Mouse (Mus musculus): Measurements from ENCODE around the gene Gm11060. TPM values are rescaled to one million over a fixed set of nuclear protein-coding genes. Genes with fewer than 3 reads are reported as not detected.
A peak's percentile ranks its signal among the peaks of the same experiment; 100 is the strongest.

Gene Gm11060
- polyA plus RNA-seq, 1 experiment from 2014 or later: not detected

- peaks cover 80% of the 10 kb centered on the region for H3K27me3 ChIP-seq (ENCODE audit: control insufficient read depth, insufficient read depth, low read depth, low read length)
- H3K4me3 ChIP-seq (ENCODE audit: low read depth, low read length): no peak overlapping the region
- no peak overlapping the region for H3K27ac ChIP-seq (ENCODE audit: low read length)
- H3K9me3 ChIP-seq (replicated peaks; ENCODE audit: control insufficient read depth, low read length, poor library complexity, severe bottlenecking): no peaks in the 10 kb centered on the region; the same call in 1 of the 2 replicates
- peaks cover 2% of the 10 kb centered on the region; the same call in 1 of the 2 replicates for H3K4me1 ChIP-seq (ENCODE audit: control insufficient read depth, insufficient read depth, low read length)
- no peak overlapping the region for H3K9ac ChIP-seq (ENCODE audit: low read depth, low read length)
- ATAC-seq: no peak
- H3K36me3 ChIP-seq (ENCODE audit: control insufficient read depth, insufficient read depth, low read length): no peaks in the 10 kb centered on the region
- under 1% methylated on average over 9 of the region's 9 CpGs for WGBS
- H3K4me2 ChIP-seq (ENCODE audit: low read length): no peak overlapping the region
Observed at GRCm38 (mm10) chr2:105123881-105124280, 32.1 kb downstream of the Gm11060 start.

- peaks cover 2% of the 10 kb centered on the region; the same call in 1 of the 2 replicates for H3K4me1 ChIP-seq (ENCODE audit: control insufficient read depth, insufficient read depth, low read length)
- ATAC-seq: no peak
- no peak overlapping the region for H3K4me3 ChIP-seq (ENCODE audit: low read depth, low read length)
- no peak overlapping the region for H3K4me2 ChIP-seq (ENCODE audit: low read length)
- no peak overlapping the region for H3K9ac ChIP-seq (ENCODE audit: low read depth, low read length)
- no peak overlapping the region for H3K27ac ChIP-seq (ENCODE audit: low read length)
- H3K9me3 ChIP-seq (replicated peaks; ENCODE audit: control insufficient read depth, low read length, poor library complexity, severe bottlenecking): no peaks in the 10 kb centered on the region; the same call in 1 of the 2 replicates
- 0% methylated on average over 7 of the region's 7 CpGs for WGBS
- H3K27me3 ChIP-seq (ENCODE audit: control insufficient read depth, insufficient read depth, low read depth, low read length): peaks cover 80% of the 10 kb centered on the region
- H3K36me3 ChIP-seq (ENCODE audit: control insufficient read depth, insufficient read depth, low read length): no peaks in the 10 kb centered on the region
Observed at GRCm38 (mm10) chr2:105124391-105124790, 32.6 kb downstream of the Gm11060 start.

GRCm38 (mm10) chr2:105125205-105125604 lies 33.4 kb downstream of the Gm11060 start:
- Histone ChIP-seq H3K27me3 (ENCODE audit: control insufficient read depth, insufficient read depth, low read depth, low read length) (peaks cover 81% of the 10 kb centered on the region), H3K9ac (ENCODE audit: low read depth, low read length) (no peak overlapping the region), H3K36me3 (ENCODE audit: control insufficient read depth, insufficient read depth, low read length) (no peaks in the 10 kb centered on the region), H3K27ac (ENCODE audit: low read length) (no peak overlapping the region), H3K4me1 (ENCODE audit: control insufficient read depth, insufficient read depth, low read length) (peaks cover 2% of the 10 kb centered on the region; the same call in 1 of the 2 replicates), H3K4me2 (ENCODE audit: low read length) (no peak overlapping the region), H3K9me3 (replicated peaks; ENCODE audit: control insufficient read depth, low read length, poor library complexity, severe bottlenecking) (no peaks in the 10 kb centered on the region; the same call in 1 of the 2 replicates), H3K4me3 (ENCODE audit: low read depth, low read length) (no peak overlapping the region)
- WGBS: under 1% methylated on average over 8 of the region's 8 CpGs
- ATAC-seq: no peak

GRCm38 (mm10) chr2:105125641-105126040 lies 33.8 kb downstream of the Gm11060 start:
- Histone ChIP-seq H3K9me3 (replicated peaks; ENCODE audit: control insufficient read depth, low read length, poor library complexity, severe bottlenecking) (no peaks in the 10 kb centered on the region; the same call in 1 of the 2 replicates), H3K36me3 (ENCODE audit: control insufficient read depth, insufficient read depth, low read length) (no peaks in the 10 kb centered on the region), H3K9ac (ENCODE audit: low read depth, low read length) (no peak overlapping the region), H3K4me3 (ENCODE audit: low read depth, low read length) (no peak overlapping the region), H3K4me2 (ENCODE audit: low read length) (no peak overlapping the region), H3K27me3 (ENCODE audit: control insufficient read depth, insufficient read depth, low read depth, low read length) (peaks cover 81% of the 10 kb centered on the region), H3K27ac (ENCODE audit: low read length) (no peak overlapping the region), H3K4me1 (ENCODE audit: control insufficient read depth, insufficient read depth, low read length) (peaks cover 4% of the 10 kb centered on the region; the same call in 1 of the 2 replicates)
- ATAC-seq: no peak
- 2% methylated on average over 15 of the region's 15 CpGs for WGBS

- Histone ChIP-seq H3K9ac (ENCODE audit: low read depth, low read length) (no peak within 1 kb of the TSS), H3K4me2 (ENCODE audit: low read length) (peak within 1 kb of the TSS; percentile 21; the same call in 1 of the 2 replicates), H3K4me1 (ENCODE audit: control insufficient read depth, insufficient read depth, low read length) (peaks cover 4% of the 10 kb centered on the region; the same call in 1 of the 2 replicates), H3K4me3 (ENCODE audit: low read depth, low read length) (peak within 1 kb of the TSS; percentile 10; the same call in 1 of the 2 replicates), H3K27me3 (ENCODE audit: control insufficient read depth, insufficient read depth, low read depth, low read length) (peaks cover 78% of the 10 kb centered on the region), H3K27ac (ENCODE audit: low read length) (no peak within 1 kb of the TSS), H3K9me3 (replicated peaks; ENCODE audit: control insufficient read depth, low read length, poor library complexity, severe bottlenecking) (no peaks in the 10 kb centered on the region; the same call in 1 of the 2 replicates), H3K36me3 (ENCODE audit: control insufficient read depth, insufficient read depth, low read length) (no peaks in the 10 kb centered on the region)
- under 1% methylated on average over 20 of the region's 25 CpGs for WGBS
- ATAC-seq: peak; percentile 34; the same call in 1 of the 2 replicates
Observed at GRCm38 (mm10) chr2:105126279-105126678, 34.5 kb downstream of the Gm11060 start, which contains the start of gene Wt1. TSS of gene Wt1 (plus strand) at chr2:105126529.

GRCm38 (mm10) chr2:105126691-105127530 lies 35.1 kb downstream of the Gm11060 start:
- Histone ChIP-seq H3K4me3 (ENCODE audit: low read depth, low read length) (peak overlapping the region; percentile 10; the same call in 1 of the 2 replicates), H3K4me1 (ENCODE audit: control insufficient read depth, insufficient read depth, low read length) (peaks cover 4% of the 10 kb centered on the region; the same call in 1 of the 2 replicates), H3K27me3 (ENCODE audit: control insufficient read depth, insufficient read depth, low read depth, low read length) (peaks cover 78% of the 10 kb centered on the region), H3K4me2 (ENCODE audit: low read length) (peak overlapping the region; percentile 21; the same call in 1 of the 2 replicates), H3K36me3 (ENCODE audit: control insufficient read depth, insufficient read depth, low read length) (no peaks in the 10 kb centered on the region), H3K9me3 (replicated peaks; ENCODE audit: control insufficient read depth, low read length, poor library complexity, severe bottlenecking) (no peaks in the 10 kb centered on the region; the same call in 1 of the 2 replicates), H3K9ac (ENCODE audit: low read depth, low read length) (no peak overlapping the region), H3K27ac (ENCODE audit: low read length) (no peak overlapping the region)
- WGBS: under 1% methylated on average over 75 of the region's 92 CpGs
- ATAC-seq: peak; percentile 40; the same call in 1 of the 2 replicates

GRCm38 (mm10) chr2:105127531-105128480 lies 36.0 kb downstream of the Gm11060 start:
- Histone ChIP-seq H3K4me3 (ENCODE audit: low read depth, low read length) (no peak overlapping the region), H3K4me2 (ENCODE audit: low read length) (no peak overlapping the region), H3K27ac (ENCODE audit: low read length) (no peak overlapping the region), H3K9me3 (replicated peaks; ENCODE audit: control insufficient read depth, low read length, poor library complexity, severe bottlenecking) (no peaks in the 10 kb centered on the region; the same call in 1 of the 2 replicates), H3K9ac (ENCODE audit: low read depth, low read length) (no peak overlapping the region), H3K4me1 (ENCODE audit: control insufficient read depth, insufficient read depth, low read length) (peaks cover 4% of the 10 kb centered on the region; the same call in 1 of the 2 replicates), H3K27me3 (ENCODE audit: control insufficient read depth, insufficient read depth, low read depth, low read length) (peaks cover 77% of the 10 kb centered on the region), H3K36me3 (ENCODE audit: control insufficient read depth, insufficient read depth, low read length) (no peaks in the 10 kb centered on the region)
- no peak for ATAC-seq
- under 1% methylated on average over 52 of the region's 52 CpGs for WGBS

GRCm38 (mm10) chr2:105128564-105128963 lies 36.7 kb downstream of the Gm11060 start:
- Histone ChIP-seq H3K4me3 (ENCODE audit: low read depth, low read length) (no peak overlapping the region), H3K36me3 (ENCODE audit: control insufficient read depth, insufficient read depth, low read length) (no peaks in the 10 kb centered on the region), H3K27ac (ENCODE audit: low read length) (no peak overlapping the region), H3K27me3 (ENCODE audit: control insufficient read depth, insufficient read depth, low read depth, low read length) (peaks cover 72% of the 10 kb centered on the region), H3K4me1 (ENCODE audit: control insufficient read depth, insufficient read depth, low read length) (peaks cover 4% of the 10 kb centered on the region; the same call in 1 of the 2 replicates), H3K9ac (ENCODE audit: low read depth, low read length) (no peak overlapping the region), H3K9me3 (replicated peaks; ENCODE audit: control insufficient read depth, low read length, poor library complexity, severe bottlenecking) (no peaks in the 10 kb centered on the region; the same call in 1 of the 2 replicates), H3K4me2 (ENCODE audit: low read length) (no peak overlapping the region)
- 3% methylated on average over 12 of the region's 12 CpGs for WGBS
- no peak for ATAC-seq
